Mouse (Mus musculus): ENCODE data around the gene Pitpnm1.

Gene Pitpnm1

DNA sequence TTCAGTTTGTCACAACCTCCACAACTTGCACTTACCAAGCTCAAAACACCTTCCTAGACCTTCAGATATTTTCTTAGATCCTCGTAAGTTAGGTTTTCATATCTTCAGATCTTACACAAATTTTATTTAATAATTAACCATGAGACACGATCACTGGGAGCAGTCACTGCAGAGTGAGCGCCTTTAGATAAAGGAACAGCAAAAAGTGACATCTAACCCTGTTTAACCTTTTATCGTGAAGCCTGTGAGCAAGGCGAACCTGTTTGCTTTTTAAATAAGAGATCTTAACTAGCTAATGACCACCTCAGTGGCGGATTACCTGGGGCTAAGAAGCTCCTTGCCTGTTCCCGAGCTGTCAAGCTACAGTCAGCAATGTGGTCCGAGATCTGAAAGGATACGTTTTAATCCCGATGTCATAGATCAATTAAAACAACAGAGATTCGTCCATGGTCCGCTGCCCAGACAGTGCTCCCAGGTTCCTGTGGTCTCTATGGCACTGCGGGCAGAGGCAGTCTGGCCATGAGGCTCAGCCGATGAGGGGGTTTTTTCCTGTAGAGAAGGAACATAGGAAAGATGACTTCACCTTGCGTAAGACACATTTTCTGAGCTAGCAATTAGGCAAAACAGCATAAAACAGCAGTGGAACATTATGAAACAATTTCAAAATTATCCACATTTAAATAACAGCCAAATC is 30.9 kb upstream of the Pitpnm1 start:
- DNase-seq (ENCODE audit: low spot score in 2 of 2) = no peak

DNA sequence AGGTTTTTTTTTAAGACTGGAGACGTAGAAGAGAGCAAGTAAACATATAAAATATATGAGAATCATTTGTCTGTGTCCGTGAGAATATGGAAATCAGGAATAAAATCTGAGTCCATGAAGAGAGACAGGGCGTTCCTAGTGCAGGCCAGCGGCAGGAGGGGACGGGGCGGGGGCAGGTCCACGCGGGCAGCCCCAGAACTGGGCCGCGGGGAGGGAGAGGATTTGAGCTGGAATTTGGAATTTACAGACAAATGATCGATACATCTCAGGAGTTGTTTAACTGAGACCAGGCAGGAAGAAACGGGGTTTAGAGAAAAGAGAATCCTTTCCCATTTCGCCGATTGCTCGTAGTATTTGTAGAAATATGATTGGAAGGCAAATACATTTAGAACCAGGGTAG is 29.5 kb upstream of the Pitpnm1 start:
- DNase-seq (ENCODE audit: low spot score in 2 of 2) = no peak

- DNase-seq (ENCODE audit: low spot score in 2 of 2) = no peak
Measured at GRCm38 (mm10) chr19:4070756-4071155, 29.0 kb upstream of the Pitpnm1 start.

GRCm38 (mm10) chr19:4071406-4071805 is 28.4 kb upstream of the Pitpnm1 start:
- no peak for DNase-seq (ENCODE audit: low spot score in 2 of 2)

DNA sequence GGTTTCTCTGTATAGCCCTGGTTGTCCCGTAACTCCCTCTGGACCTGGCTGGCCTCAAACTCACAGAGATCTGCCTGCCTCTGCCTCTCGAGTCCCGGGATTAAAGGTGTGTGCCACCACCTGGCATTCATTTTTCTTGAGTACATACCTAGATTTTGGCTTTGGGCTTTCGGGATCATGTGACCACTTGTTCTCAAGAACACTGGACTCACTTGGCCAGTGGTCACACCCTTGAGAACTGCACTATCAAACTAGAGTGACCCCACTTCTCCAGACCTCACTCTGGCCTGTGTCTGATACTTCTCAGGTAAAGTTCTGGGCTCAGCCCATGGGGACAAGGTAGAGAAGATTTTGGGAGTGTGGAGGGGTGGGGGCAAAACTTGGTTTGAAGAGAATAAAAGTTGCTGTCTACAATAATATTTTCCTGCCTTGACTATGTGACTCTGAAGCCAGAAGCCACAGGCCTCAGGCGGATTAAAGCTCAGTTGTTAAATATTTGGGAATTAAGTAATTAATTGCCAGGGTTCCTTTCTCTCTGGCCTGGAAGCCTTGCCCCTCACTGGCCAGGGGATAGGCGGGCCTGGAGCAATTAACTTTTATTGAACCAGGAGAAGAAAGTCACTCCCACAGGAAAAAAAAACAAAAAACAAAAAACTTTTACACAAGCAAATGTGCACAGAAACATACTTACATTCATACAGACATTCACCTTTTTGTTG is 26.9 kb upstream of the Pitpnm1 start:
- DNase-seq (ENCODE audit: low spot score in 2 of 2) = no peak

- no peak for DNase-seq (ENCODE audit: low spot score in 2 of 2)
Measured at GRCm38 (mm10) chr19:4075531-4075930, 24.3 kb upstream of the Pitpnm1 start.

DNA sequence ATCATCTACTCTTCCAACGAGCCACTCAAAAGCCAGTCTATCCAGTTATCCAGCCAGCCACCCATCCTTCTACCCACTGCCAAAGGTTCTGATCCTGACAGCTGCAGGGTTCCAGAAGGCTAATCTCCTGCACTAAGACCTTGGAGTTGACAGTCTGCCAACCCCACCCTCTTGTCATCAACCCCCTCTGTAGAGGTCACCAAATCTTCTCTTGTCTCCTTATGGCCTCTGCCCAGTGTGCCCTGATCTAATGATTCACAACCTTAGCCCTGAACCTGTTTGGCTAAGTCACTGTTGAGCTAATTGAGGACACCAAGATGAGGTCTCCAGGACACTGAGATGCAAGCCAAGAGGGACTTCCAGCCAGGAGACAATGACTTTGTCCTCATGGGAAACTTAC is 20.2 kb upstream of the Pitpnm1 start:
- DNase-seq (ENCODE audit: low spot score in 2 of 2) = peak in 1 of 2 experiments; percentile 67

DNA sequence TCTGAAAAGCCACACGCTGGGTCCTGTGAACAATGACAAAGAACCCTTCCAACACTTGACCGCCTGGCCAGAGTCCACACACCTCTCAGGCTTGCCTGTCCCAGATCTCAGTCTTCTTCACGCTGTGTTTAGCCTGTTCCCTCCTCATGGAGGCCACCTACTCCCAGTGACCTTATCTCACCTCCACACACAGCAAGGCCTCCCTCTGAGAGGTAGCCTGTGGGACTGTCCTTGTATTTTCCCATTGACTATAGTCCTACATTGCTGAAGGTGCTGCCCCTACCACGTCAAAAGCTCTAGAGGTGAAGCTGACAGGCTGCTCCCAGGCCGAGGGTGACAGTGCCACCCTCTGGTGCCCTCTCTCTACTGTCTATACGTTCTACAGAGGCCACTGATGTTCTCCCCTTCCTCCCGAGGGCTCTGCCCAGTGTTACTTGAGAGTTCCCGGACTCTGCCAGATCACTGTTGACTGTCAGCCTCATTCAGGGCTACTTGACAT is 19.2 kb upstream of the Pitpnm1 start:
- DNase-seq (ENCODE audit: low spot score in 2 of 2) = peak; percentile 46 to 70

DNA sequence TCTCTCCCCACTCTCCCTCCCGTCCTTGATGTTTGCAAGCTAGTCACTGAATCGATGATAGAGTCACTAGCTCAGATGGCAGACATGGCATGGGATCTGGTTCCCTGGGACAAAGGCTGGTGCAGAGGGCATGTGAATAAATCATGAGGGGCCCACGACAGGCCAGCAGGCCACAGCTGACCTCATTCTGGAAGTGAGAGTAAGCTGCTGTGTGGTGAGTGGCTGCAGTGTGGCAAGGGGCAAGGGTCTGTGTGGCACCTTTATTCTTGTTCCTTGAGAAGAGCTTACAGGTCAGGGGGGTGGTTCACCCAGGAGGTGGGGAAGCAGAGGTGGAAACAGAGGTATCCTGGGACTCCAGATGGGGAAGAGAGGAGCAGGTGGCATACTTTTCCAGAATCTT is 18.4 kb upstream of the Pitpnm1 start, which contains the start of gene Cabp2:
Gene Cabp2, plus strand, starts transcription at position 185 of the 400 bp plus-strand sequence.
- peak; percentile 12 to 63 for DNase-seq (ENCODE audit: low spot score in 2 of 2)

DNA sequence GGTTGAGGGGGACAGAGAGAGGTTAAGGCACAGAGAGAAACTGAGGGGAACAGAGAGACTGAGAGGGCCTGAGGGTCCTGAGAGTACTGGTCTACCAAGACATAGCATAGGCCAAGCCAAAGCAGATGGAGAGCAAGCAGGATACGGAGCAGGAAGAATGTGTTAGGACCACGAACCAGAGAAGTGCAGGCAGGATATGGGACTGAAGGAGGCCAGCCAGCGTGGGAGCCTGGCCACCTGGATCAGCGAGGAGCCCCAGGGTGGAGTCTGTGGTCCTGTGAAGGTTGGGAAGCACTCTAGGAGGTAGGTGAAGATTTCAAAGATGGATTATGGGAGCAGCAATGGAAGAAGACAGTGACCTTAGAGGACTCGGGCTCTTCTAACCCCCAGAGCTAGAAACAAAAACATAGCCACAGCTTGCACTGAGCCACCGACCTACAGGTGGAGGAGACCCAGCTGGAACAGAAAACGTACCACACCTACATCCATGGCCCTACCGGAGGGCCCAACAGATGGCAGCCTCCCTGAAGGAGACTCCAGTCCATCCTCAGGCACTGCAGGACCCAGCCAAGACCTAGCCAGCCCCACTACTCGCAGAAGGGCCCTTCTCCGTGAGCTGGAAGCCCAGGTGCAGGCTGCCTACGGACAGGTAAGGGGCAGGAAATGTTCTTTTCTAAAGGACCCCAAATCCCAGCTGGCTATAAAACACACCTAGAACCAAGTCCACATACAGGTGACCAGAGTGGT is 17.4 kb upstream of the Pitpnm1 start:
- peak in 1 of 2 experiments; percentile 58 for DNase-seq (ENCODE audit: low spot score in 2 of 2)

- no peak for DNase-seq (ENCODE audit: low spot score in 2 of 2)
Measured at GRCm38 (mm10) chr19:4083316-4083715, 16.5 kb upstream of the Pitpnm1 start.

DNA sequence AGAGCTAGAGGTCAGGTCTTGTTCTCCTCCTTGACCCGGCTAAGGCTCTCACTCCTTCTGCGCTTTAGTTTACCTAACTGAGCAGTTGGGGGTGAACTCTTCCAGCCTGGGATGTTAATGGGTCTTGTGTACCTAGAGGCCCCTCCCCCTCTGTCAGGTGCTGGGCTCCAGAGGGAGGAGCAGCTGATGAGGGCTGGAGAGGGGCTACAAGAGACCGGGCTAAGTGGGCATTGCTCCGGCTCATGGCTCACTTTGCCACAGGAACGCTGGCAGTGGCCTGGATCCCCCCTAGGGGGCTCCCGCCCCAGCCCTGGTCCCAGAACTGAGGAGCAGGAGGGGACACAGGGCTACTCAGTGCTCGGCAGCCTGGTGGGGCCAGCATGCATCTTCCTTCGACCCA is 16.0 kb upstream of the Pitpnm1 start:
- peak in 1 of 2 experiments; percentile 13 for DNase-seq (ENCODE audit: low spot score in 2 of 2)

GRCm38 (mm10) chr19:4084984-4085383 is 14.8 kb upstream of the Pitpnm1 start:
- no peak for DNase-seq (ENCODE audit: low spot score in 2 of 2)

DNA sequence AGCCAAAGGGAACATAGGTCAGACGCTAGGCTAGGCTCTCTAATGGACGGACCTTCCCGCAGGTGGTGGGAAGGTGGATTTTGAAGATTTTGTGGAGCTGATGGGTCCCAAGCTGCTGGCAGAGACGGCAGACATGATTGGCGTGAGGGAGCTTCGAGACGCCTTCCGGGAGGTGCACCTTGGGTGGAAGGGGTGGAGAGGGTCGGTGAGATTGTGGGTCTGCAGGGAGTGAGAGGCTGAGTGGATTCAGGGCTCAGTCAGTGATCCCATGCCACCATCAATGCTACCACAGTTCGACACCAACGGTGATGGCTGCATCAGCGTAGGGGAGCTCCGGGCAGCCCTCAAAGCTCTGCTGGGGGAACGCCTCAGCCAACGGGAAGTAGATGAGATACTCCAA is 13.6 kb upstream of the Pitpnm1 start:
- no peak for DNase-seq (ENCODE audit: low spot score in 2 of 2)

- DNase-seq (ENCODE audit: low spot score in 2 of 2) = no peak
Measured at GRCm38 (mm10) chr19:4087090-4087489, 12.7 kb upstream of the Pitpnm1 start.

DNA sequence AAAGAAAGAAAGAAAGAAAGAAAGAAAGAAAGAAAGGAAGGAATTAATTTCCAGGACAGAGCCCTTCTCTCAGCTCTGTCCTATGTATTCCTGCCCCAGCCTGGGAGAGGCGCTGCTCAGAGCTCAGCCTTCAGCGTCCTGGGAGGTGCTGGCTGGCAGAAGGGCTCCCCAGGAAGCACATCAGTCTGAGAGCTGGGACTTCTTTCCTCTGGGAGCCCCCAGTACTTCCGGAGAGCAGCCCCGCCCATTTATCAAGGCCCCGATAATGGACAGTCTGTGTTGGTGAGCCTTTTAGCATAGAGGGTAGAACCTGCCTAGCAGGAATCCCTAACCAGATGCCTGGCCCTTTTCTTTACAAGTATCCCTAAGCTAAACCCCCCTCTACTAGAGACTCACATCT is 11.7 kb upstream of the Pitpnm1 start:
- no peak for DNase-seq (ENCODE audit: low spot score in 2 of 2)

DNA sequence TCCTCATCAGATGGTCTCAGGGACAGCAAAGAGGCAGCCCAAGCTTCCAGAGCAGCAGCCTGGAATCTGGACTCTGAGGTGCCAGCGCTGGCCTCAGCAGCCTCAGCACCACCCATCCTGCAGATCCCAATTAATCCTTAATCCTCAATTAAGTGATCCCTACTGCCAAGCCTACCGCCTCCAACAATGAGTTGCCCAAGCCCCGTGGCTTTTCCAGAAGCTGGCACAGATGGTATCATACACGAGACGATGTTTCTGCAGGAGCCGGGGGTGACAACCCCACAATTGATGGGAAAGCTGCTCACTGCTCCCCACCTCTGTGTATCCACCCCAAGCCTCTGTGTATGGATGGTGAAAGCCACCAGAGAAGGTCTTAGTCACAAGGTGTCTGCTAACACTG is 10.7 kb upstream of the Pitpnm1 start:
- DNase-seq (ENCODE audit: low spot score in 2 of 2) = no peak

DNA sequence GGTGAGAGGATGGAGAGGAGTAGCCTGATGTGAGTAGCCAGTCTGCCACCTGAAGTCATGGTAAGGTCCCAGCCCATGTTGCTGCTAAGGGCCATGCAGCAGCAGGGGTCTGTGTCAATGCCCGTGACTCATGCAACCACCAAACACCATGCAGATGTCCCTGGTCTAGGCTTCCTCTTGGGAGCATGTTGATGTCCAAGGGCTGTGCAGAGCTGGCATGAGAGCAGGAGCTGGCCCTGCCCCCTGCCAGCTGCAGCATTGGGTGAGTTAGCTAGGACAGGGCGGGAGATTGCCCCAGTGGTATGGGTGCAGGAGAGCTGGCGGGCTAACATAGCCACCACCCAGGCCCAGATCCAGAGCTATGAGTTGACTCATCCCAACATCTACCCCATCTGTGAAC is 9.4 kb upstream of the Pitpnm1 start:
- DNase-seq (ENCODE audit: low spot score in 2 of 2) = no peak

GRCm38 (mm10) chr19:4091383-4091782 is 8.4 kb upstream of the Pitpnm1 start:
- no peak for DNase-seq (ENCODE audit: low spot score in 2 of 2)

DNA sequence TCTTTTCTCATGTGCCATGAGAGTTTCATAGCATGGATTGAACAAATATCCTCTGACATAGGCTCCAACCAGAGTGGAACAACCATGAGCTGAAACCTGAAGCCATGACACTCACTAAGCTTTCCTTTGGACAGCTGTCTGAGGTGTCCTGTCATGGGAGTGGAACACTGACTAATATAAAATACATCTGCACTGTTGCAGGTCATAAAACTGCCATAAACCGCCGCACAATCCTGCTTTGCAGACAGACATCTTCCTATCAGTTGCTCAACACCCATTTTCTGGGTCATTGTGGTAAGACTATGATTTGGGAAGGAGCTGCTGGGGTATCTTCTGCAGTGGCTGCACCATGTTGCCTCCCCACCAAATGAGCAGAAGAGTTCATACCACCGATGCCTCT is 7.0 kb upstream of the Pitpnm1 start:
- DNase-seq (ENCODE audit: low spot score in 2 of 2) = no peak

DNA sequence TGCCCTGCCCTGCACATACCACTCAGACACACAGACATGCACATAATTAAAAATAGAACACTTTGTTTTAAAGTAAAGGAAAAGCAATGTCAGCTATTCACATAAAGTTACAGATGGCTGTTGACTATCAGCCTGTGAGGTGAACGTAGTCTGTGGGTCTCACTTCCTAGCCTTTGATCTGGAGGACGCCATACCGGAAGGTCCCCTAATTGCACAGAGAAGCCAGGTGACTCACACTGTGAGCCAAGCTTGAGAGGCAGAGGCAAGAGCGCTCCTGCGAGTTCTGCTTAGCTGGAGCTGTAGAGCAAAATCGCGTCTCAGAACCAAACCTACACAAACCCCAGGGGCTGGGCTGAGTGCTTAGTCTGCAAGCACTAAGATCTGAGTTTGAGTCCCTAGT is 6.0 kb upstream of the Pitpnm1 start:
- no peak for DNase-seq (ENCODE audit: low spot score in 2 of 2)

DNA sequence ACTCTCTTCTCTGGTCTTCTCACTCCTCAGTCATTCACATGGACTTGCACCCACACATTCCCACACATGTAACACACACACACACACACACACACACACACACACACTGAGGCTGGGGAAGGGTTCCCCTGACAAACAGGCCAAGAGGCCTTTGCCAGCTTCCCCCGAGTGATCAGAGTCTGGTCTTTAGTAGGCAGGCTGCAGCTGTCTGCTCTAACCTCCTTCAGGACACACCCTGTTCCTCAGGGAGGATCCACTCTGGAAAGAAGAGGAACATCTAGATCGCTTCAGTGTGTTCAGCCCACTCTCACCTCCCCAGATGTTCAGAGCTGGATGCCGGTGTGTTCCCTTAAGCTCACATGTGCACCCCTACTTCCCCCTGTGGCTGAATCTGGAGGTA is 5.5 kb upstream of the Pitpnm1 start:
- no peak for DNase-seq (ENCODE audit: low spot score in 2 of 2)

Data from spleen, postnatal 4 days (tissue).